Mouse (Mus musculus) CH12.LX (cell line): ENCODE data around the gene Ifitm1. TPM values are rescaled to one million over a fixed set of nuclear protein-coding genes. Genes with fewer than 3 reads are reported as not detected.

Experiments
- DNase-seq: peaks from one replicate; pipeline ENCODE4 v3.0.0-alpha.2; 2013; ENCODE audit errors: extremely low read depth
- H3K27ac ChIP-seq: 2 replicates; pipeline ENCODE4 v1.5.1; 2012; ENCODE audit warnings: low read depth, mild to moderate bottlenecking, control low read depth, moderate library complexity; ENCODE audit not compliant: insufficient read depth
- H3K27me3 ChIP-seq: replicated peaks from 2 replicates; pipeline ENCODE3; 2012; ENCODE audit warnings: inconsistent platforms
- H3K36me3 ChIP-seq, 2 experiments: replicated peaks in 1 of 2; 2 replicates each; pipeline versions ENCODE3 to v1.6.1; 2012; ENCODE audit warnings: inconsistent platforms in 1 of 2, low read length in 1 of 2, mild to moderate bottlenecking in 1 of 2, mixed read lengths in 1 of 2, moderate library complexity in 1 of 2; ENCODE audit not compliant: control insufficient read depth in 1 of 2, insufficient read depth in 1 of 2
- H3K4me1 ChIP-seq, 2 experiments: 2 replicates each; pipeline ENCODE4 v1.6.1; 2012; ENCODE audit warnings: inconsistent platforms in 1 of 2, moderate library complexity in 1 of 2; ENCODE audit not compliant: insufficient read depth in 2 of 2, control insufficient read depth in 1 of 2
- H3K4me2 ChIP-seq: 2 replicates; pipeline ENCODE4 v1.6.1; 2012; ENCODE audit warnings: low read depth, mild to moderate bottlenecking, control low read depth; ENCODE audit not compliant: poor library complexity, insufficient read depth, severe bottlenecking
- H3K4me3 ChIP-seq, 3 experiments: fragments of 150-350 bp in 1 of 3; sonication (generic) in 1 of 3; replicated peaks in 1 of 3; 2 replicates each; pipeline versions ENCODE3 to v1.5.1; 2011 to 2012; ENCODE audit warnings: low read depth in 2 of 3, low read length in 2 of 3, mild to moderate bottlenecking in 2 of 3, moderate library complexity in 2 of 3, control low read depth in 1 of 3, improper control_type of control experiment in 1 of 3, inconsistent platforms in 1 of 3, mixed read lengths in 1 of 3; ENCODE audit not compliant: poor library complexity in 1 of 3
- H3K79me2 ChIP-seq: replicated peaks from 2 replicates; pipeline ENCODE4 v1.6.1; 2012; ENCODE audit warnings: mild to moderate bottlenecking, moderate library complexity; ENCODE audit not compliant: control insufficient read depth, poor library complexity, insufficient read depth, severe bottlenecking; ENCODE audit errors: extremely low read depth
- H3K9ac ChIP-seq: 2 replicates; pipeline ENCODE4 v1.6.1; 2012; ENCODE audit warnings: low read depth, mild to moderate bottlenecking, control low read depth, moderate library complexity; ENCODE audit not compliant: insufficient read depth
- H3K9me3 ChIP-seq: replicated peaks from 2 replicates; pipeline ENCODE3; 2012; ENCODE audit warnings: low read length, inconsistent platforms, mixed read lengths
- CHD1 ChIP-seq: IDR thresholded peaks from 2 replicates; pipeline ENCODE4 v1.6.1; 2012; ENCODE audit warnings: low read depth, low read length, improper control_type of control experiment, inconsistent platforms
- CHD2 ChIP-seq: IDR thresholded peaks from 2 replicates; pipeline ENCODE4 v1.6.1; 2011; ENCODE audit warnings: low read length, improper control_type of control experiment
- ELF1 ChIP-seq: IDR thresholded peaks from 2 replicates; pipeline ENCODE4 v1.6.1; 2014; ENCODE audit warnings: low read depth, mild to moderate bottlenecking, inconsistent platforms, low read length, improper control_type of control experiment
- EP300 ChIP-seq: IDR thresholded peaks from 2 replicates; pipeline ENCODE4 v1.6.1; 2011; ENCODE audit warnings: low read length, improper control_type of control experiment
- ETS1 ChIP-seq: conservative IDR thresholded peaks from 2 replicates; pipeline ENCODE4 v1.6.1; 2012; ENCODE audit warnings: low read depth, mild to moderate bottlenecking, inconsistent platforms, low read length, improper control_type of control experiment, moderate library complexity
- GABPA ChIP-seq: IDR thresholded peaks from 2 replicates; pipeline ENCODE4 v1.6.1; 2012; ENCODE audit warnings: low read depth, low read length, improper control_type of control experiment, inconsistent platforms; ENCODE audit not compliant: insufficient replicate concordance
- HCFC1 ChIP-seq: IDR thresholded peaks from 2 replicates; pipeline ENCODE4 v1.6.1; 2012; ENCODE audit warnings: low read depth, mild to moderate bottlenecking, inconsistent platforms, low read length, improper control_type of control experiment
- MAFK ChIP-seq: IDR thresholded peaks from 2 replicates; pipeline ENCODE4 v1.6.1; 2011; ENCODE audit warnings: low read length, improper control_type of control experiment; ENCODE audit not compliant: insufficient replicate concordance
- MAX ChIP-seq: IDR thresholded peaks from 2 replicates; pipeline ENCODE4 v1.6.1; 2011; ENCODE audit warnings: low read length, improper control_type of control experiment
- MAZ ChIP-seq: IDR thresholded peaks from 2 replicates; pipeline ENCODE4 v1.6.1; 2012; ENCODE audit warnings: low read depth, mild to moderate bottlenecking, inconsistent platforms, low read length, improper control_type of control experiment, moderate library complexity
- MEF2A ChIP-seq: IDR thresholded peaks from 2 replicates; pipeline ENCODE4 v1.6.1; 2014; ENCODE audit warnings: low read depth, mild to moderate bottlenecking, inconsistent platforms, low read length, improper control_type of control experiment, borderline replicate concordance
- POLR2A ChIP-seq: IDR thresholded peaks from 2 replicates; pipeline ENCODE4 v1.6.1; 2011; ENCODE audit warnings: low read depth, mild to moderate bottlenecking, improper control_type of control experiment, low read length
- POLR2AphosphoS2 ChIP-seq: IDR thresholded peaks from 2 replicates; pipeline ENCODE4 v1.6.1; 2011; ENCODE audit warnings: low read depth, low read length, improper control_type of control experiment
- RCOR1 ChIP-seq: conservative IDR thresholded peaks from 2 replicates; pipeline ENCODE4 v1.6.1; 2012; ENCODE audit warnings: low read depth, mild to moderate bottlenecking, inconsistent platforms, low read length, improper control_type of control experiment
- TBP ChIP-seq: conservative IDR thresholded peaks from 2 replicates; pipeline ENCODE4 v1.6.1; 2011; ENCODE audit warnings: low read depth, low read length, improper control_type of control experiment
- TCF12 ChIP-seq: IDR thresholded peaks from 2 replicates; pipeline ENCODE4 v1.6.1; 2014; ENCODE audit warnings: low read depth, mild to moderate bottlenecking, inconsistent platforms, low read length, improper control_type of control experiment
- USF1 ChIP-seq: IDR thresholded peaks from 2 replicates; pipeline ENCODE4 v1.6.1; 2014; ENCODE audit warnings: low read depth, mild to moderate bottlenecking, inconsistent platforms, low read length, improper control_type of control experiment
- USF2 ChIP-seq: conservative IDR thresholded peaks from 2 replicates; pipeline ENCODE4 v1.6.1; 2011; ENCODE audit warnings: low read depth, low read length, improper control_type of control experiment
- ZC3H11A ChIP-seq: IDR thresholded peaks from 2 replicates; pipeline ENCODE4 v1.6.1; 2012; ENCODE audit warnings: low read depth, mild to moderate bottlenecking, inconsistent platforms, low read length, improper control_type of control experiment
- ZKSCAN1 ChIP-seq: IDR thresholded peaks from 2 replicates; pipeline ENCODE4 v1.6.1; 2012; ENCODE audit warnings: low read depth, inconsistent platforms, low read length, improper control_type of control experiment, borderline replicate concordance
- ZMIZ1 ChIP-seq: IDR thresholded peaks from 2 replicates; pipeline ENCODE4 v1.6.1; 2012; ENCODE audit warnings: low read depth, mild to moderate bottlenecking, inconsistent platforms, low read length, improper control_type of control experiment
- ZNF384 ChIP-seq: IDR thresholded peaks from 2 replicates; pipeline ENCODE4 v1.6.1; 2012; ENCODE audit warnings: low read depth, low read length, improper control_type of control experiment, inconsistent platforms
- dilution Hi-C: fragments of 300-500 bp; cut with MboI; formaldehyde crosslinking; loops from 2 replicates; pipeline ENCODE4 v1.14.3; 2020; ENCODE audit warnings: low sequenced_read_pairs; ENCODE audit not compliant: extremely low pct_unique_long_range_greater_than_20kb, extremely low pct_ligation_motif_present
- in situ Hi-C: fragments of 300-500 bp; cut with MboI; formaldehyde crosslinking; loops from 3 replicates; pipeline ENCODE4 v1.14.3; 2019; ENCODE audit warnings: low sequenced_read_pairs, low pct_ligation_motif_present, low pct_unique_long_range_greater_than_20kb, mixed read lengths
- polyA plus RNA-seq: library from polyadenylated mRNA; unstranded; fragments of >175 nt; gene quantifications from 2 replicates; pipeline ENCODE4 v1.2.1, GENCODE M21; 2012; ENCODE audit warnings: low read depth; ENCODE audit not compliant: insufficient read length
- total RNA-seq, 2 experiments: library from RNA; depleted of rRNA; stranded (reverse); fragments of 300-350 nt in 1 of 2; fragments of >200 nt in 1 of 2; gene quantifications; 2 replicates each; pipeline ENCODE4 v1.2.3; 2012 to 2014

Ifitm1 gene
- total and polyA plus RNA-seq, 3 experiments, result 14.8 to 55.5 (median 32.9) TPM

DNA sequence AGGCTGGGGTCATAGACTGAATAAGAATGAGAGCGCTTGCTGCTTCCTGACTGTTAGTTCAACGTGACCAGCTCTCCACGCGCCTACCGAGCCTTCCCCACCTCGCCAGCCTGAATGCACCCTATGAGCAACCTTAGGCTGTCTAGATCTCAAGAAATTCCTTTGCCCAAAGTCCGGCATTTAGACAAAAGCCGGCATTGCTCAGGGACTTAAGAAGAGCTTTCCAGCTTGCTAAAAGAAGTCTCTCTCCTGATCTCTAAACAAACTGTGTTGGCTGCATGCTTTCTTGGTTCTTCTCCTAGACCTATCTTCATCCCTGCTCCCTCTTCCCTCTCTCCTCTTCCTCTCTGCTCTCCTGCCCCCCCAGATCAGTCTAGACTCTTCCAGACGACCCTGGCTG lies 7.9 kb downstream of the Ifitm1 start:
- Histone ChIP-seq H3K27ac (no peak overlapping the region; the same call in 1 of the 2 replicates), H3K79me2 (no peaks in the 10 kb centered on the region), H3K4me2 (no peak overlapping the region), H3K4me3 (no peak overlapping the region), H3K36me3 (no peaks in the 10 kb centered on the region), H3K9me3 (no peaks in the 10 kb centered on the region), H3K9ac (no peak overlapping the region), H3K4me1 (peaks cover 10 to 55% of the 10 kb centered on the region in 2 experiments), H3K27me3 (no peaks in the 10 kb centered on the region)
- TF ChIP-seq ZKSCAN1 (no peak), ZC3H11A (no peak), CHD2 (no peak), CHD1 (no peak), EP300 (no peak), ZMIZ1 (no peak), RCOR1 (no peak), MAZ (no peak), MEF2A (no peak), ELF1 (no peak), USF2 (no peak), TCF12 (no peak), ETS1 (no peak), GABPA (no peak)
- in situ Hi-C loops, result loop anchor here (25.0 kb wide), 1 partner anchor 387 kb away; no protein-coding TSS in a partner anchor
- DNase-seq, result no peak
- dilution Hi-C loops, result no loop called here

DNA sequence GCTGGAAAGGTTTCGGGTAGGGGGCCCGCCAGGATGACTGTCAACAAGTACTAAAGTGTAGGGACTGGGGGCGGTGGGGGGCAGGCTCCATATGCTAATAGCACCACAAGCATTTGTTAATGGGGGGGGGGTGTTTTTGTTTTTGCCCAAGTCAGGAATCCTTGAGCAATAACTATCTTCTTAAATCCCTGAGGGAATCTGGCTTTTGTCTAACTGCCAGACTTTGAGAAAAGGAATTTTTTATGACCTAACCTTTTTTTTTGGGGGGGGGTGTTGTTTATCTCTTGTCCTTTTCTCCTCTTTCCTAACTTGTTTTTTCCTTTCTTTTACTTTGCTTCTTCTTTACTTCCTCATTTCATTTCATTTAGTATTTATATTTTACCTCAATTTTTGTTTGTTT lies 8.4 kb downstream of the Ifitm1 start:
- Histone ChIP-seq H3K79me2 (no peaks in the 10 kb centered on the region), H3K36me3 (no peaks in the 10 kb centered on the region), H3K4me2 (no peak overlapping the region), H3K9me3 (no peaks in the 10 kb centered on the region), H3K4me3 (no peak overlapping the region), H3K27ac (no peak overlapping the region), H3K27me3 (no peaks in the 10 kb centered on the region), H3K9ac (no peak overlapping the region), H3K4me1 (peaks cover 10 to 54% of the 10 kb centered on the region in 2 experiments)
- no peak for DNase-seq
- TF ChIP-seq USF2, result no peak
- no peak for TF ChIP-seq ZNF384
- no peak for TF ChIP-seq MAFK
- no peak for TF ChIP-seq EP300
- no peak for TF ChIP-seq ZMIZ1
- TF ChIP-seq RCOR1, result no peak
- TF ChIP-seq POLR2A, result no peak
- no peak for TF ChIP-seq HCFC1
- no peak for TF ChIP-seq ETS1
- no peak for TF ChIP-seq TBP
- no peak for TF ChIP-seq USF1
- TF ChIP-seq MAX, result no peak
- no peak for TF ChIP-seq POLR2AphosphoS2
- in situ Hi-C loops (loop anchor here (25.0 kb wide), 1 partner anchor 387 kb away; no protein-coding TSS in a partner anchor), dilution Hi-C loops (no loop called here)
